Mouse (Mus musculus): Measurements from ENCODE around the gene Gm11639.

The Gm11639 gene

DNA sequence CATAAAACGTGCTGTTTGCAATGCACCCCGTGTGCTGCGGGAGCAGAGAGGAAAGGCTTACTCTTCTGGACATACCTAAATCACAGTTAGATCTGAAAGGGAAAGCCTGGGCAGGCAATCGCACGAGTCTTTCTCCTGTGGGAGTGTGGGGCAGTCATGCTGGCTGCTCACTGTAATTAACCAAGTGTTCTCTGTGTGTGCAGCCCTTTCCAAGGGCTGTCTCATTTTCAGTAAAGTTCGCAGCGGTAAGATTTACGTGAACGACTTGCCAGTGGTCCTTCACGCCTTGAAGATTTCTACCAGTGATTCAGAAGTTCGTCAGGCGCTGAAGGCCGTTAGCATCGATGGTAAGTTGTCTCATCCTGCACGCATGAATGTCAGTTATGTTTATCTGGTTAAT is 18.6 kb downstream of the Gm11639 start:
- no peak for DNase-seq (ENCODE audit: extremely low spot score, low spot score)

DNA sequence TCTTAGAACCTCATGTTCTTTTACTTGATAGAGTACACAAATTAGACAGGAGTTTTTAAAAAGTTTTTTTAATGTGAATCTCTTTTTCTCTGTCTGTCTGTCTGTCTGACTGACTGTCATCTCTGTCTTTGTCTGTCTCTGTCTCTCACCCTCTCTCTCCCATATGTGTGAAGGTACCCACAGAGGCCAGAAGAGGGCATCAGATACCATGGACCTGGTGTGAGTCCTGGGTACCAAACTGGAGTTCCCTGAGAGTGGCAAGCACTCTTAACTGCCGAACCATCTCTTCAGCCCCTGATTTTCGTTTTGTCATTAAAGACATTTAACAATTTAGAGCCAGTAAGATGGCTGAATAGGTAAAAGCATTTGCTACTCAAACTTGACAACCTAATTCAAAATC is 21.6 kb downstream of the Gm11639 start:
- no peak for DNase-seq (ENCODE audit: extremely low spot score, low spot score)

DNA sequence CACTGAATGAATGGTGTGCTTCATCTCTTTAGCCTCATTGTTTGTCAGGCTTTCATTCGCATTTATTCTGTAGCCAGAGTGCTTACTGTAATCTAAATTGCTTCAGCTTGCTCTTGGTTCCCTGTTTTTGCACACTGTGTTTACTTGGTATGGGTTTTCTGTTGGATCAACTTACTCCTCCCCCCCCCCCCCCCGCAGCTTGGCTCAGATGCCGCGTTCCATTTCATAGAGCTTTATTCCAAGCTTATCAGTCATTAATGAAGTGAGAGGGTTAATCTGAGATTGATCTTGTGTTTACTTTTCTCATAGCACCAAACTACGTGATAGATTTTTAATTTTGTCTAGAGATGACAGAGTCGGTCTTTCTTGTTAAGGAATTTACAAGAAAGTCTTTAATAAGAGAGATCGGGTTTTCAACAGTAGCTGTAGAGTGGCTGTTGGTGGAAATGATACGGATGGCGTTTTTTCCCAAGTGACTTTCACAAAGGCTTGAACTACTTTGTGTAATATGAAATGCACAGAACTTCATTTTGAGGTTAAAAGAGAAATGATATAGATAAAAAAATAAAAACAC is 59.6 kb downstream of the Gm11639 start:
- DNase-seq (ENCODE audit: extremely low spot score, low spot score) = no peak

DNA sequence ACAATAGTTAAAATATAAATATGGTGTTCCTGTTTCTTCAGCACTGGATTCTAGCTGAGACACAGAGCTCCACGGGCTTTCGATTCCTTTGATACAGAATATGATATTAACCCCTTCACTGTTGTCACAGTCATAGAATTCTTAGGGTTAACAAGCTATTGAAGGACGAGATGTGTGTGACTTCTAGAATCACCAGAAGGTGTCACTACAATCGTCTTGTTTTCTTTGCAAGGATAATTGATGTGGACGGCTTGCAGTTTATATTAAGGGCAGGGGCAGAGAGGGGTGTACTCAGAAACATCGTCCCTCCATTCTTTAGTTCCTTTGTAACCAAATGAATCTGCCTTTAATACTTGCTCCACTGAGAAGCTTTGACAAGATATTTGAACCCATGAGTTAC is 80.3 kb downstream of the Gm11639 start:
- DNase-seq (ENCODE audit: extremely low spot score, low spot score) = no peak

DNA sequence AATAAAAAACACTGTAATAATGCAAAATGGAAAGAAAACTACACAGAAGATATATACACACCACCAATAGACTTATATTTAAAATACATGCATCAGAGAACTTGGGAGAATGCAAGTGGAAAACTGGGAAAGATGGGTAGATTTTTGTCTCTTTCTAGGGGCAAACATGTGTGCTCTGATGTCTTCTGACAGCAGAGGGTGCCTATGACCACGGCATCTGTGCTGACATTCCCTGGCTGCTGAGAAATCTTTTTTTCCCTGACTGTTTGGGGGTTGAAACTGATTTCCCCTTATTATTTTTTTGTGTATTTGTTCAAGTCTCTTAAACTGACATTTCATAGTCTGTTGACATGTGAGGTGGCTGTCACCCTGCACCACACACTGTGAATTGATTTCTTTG is 81.6 kb downstream of the Gm11639 start:
- DNase-seq (ENCODE audit: extremely low spot score, low spot score) = no peak

DNA sequence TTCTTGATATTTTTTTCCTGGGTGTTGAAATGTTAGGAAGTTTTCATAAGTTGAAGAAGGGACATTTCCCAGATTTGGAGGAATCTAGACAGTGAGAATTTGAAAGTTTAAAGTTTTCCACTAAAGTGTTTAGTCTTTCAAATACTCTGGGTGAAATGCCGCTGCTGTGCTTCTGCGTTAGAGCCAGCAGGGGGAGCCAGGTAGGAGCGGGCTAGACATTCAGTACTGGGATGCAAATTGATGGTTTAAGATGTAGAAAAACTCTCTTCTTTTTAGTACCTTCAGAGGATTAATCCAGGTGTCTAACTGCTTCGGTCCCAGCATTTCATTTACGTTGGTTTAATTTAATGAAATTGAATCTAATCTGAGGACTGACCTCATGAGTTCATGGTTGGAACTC is 82.6 kb downstream of the Gm11639 start:
- peak; percentile 30 for DNase-seq (ENCODE audit: extremely low spot score, low spot score)

DNA sequence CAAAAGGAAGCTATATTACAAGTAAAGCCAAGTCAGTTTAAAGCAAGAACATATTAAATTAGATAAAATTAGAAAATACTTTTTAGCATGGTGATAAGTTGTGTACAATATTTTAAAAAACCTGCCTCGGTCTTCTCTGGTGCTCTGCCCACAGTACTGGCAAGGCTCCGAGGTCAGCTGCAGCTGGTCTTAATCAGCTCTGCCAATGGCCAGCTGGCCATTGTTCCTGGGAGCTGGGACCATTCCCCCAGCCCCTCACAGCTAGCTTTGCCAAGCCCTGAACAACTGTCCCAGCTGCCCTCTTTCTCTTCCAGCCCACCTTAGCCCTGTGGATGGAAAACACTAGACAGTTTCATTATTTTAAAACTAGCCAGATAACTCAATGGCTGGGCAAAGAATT is 93.3 kb downstream of the Gm11639 start:
- no peak for DNase-seq (ENCODE audit: extremely low spot score, low spot score)

DNA sequence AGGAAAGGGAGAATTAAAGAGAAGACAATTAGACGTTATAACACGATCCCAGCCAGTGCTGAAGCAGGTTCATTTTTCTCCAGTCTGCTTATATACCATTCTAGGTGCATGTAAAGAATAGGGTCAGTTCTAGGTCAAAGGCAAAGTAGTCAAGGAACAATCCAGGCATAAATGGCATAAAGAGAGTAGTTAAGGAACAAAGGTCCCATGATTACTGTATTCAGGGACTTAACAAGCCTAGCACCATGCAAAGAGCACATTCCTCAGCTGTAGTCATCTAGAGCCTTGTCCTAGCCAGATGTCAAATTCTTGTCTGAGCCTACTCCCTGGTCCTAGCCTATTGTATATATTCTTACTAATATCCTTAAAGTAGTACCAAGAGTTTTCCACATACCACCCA is 259.2 kb downstream of the Gm11639 start:
- no peak for DNase-seq (ENCODE audit: extremely low spot score, low spot score)

DNA sequence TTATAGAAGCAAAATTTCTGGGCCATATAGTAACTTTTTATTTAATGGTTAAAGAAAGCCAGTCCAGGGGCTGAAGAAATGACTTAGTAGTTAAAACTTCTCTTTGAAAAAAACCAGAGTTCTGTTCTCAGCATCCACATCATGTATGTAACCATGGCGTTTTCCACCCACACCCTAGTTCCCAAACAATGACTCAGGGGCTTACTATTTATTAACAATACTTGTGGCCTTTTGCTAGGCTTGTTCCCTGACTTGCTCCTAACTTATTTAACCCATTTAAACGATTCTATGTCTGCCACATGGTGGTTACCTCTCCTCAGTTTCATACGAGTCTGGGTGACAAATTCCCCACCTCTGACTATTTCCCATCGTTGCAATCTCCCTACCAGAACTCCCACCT is 266.8 kb downstream of the Gm11639 start:
- DNase-seq (ENCODE audit: extremely low spot score, low spot score) = no peak

DNA sequence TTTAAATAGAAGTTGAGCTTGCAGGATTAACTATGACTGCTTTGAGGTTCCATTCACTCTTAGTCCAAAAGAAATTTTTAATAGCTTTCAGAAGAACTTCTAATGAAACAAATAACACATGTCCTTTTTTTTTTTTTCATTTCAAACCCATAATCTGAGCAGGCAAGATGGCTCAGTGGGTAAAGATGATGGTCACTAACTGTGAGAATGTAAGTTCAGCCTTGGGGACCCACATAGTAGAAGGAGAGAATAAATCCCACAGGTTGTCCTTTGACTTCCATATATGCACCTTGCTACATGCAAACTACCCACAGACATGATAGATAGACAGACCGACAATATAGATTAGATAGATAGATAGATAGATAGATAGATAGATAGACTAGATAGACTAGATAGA is 282.4 kb downstream of the Gm11639 start:
- no peak for DNase-seq (ENCODE audit: extremely low spot score, low spot score)

DNA sequence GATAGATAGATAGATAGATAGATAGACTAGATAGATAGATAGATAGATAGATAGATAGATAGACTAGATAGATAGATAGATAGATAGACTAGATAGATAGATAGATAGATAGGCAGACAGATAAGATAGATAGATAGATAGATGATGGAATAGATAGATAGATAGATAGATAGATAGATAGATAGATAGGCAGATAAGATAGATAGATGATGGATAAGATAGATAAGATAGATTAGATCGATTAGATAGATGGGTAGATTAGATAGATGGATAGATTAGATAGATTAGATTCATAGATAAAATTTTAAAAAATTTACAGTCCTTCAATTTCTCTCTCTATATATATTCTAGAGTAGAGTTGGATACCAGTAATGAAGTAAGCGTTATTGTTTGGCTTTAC is 282.9 kb downstream of the Gm11639 start:
- no peak for DNase-seq (ENCODE audit: extremely low spot score, low spot score)

DNA sequence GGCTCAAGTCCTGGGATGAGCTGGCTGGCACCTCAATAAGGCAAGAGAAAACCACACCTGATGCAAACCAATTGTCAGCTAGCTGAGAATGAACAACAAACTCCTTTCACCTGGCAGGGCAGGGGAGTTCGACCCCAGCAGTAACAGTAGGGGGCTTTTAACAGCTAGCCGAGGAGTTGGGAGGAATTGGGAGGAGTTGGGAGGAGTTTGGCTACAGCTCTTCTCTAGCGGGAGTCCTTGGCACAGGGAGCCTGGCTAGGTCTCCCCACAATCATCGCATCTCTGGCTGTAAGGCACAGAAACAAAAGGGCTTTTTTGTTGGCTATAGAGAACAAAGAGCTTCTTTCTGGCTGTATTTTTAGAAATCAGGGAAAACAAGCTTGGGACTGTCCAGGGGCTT is 285.8 kb downstream of the Gm11639 start:
- DNase-seq (ENCODE audit: extremely low spot score, low spot score) = no peak

DNA sequence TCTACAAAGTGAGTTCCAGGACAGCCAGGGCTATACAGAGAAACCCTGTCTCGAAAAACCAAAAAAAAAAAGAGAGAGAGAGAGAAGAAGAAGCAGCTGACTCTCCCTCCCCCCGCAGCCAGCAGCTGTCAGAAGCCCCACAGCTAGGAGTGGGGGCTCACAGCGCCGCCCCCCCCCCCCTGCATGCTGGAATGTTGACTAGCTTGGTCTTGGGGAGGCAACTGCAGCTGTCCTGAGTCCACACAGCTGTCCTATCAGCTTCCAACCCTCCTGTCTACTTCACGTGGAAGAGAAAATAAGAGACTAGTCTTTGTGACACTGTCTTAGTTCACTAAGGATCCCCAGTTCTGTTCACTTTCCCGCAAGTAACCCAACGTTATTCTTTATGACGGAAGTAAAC is 287.0 kb downstream of the Gm11639 start:
- no peak for DNase-seq (ENCODE audit: extremely low spot score, low spot score)

DNA sequence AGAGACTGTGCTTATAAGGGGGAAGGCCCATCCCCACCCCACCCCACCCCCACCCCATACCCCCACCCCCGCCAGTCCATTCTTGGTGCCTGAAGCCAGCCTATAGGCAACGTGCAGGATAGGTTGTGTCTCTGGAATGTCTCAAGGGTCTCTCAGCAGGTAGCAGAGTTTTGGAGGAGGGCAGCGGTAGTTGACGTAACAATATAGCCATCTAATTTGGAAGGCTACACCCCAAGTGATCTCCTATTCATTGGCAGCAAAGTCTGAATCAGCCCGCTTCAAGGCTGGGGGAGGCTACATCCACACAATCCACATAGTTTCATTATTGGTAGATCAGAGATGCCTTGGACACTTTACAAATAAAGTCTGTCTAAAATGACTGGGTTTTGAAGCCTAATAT is 292.5 kb downstream of the Gm11639 start:
- DNase-seq (ENCODE audit: extremely low spot score, low spot score) = no peak

DNA sequence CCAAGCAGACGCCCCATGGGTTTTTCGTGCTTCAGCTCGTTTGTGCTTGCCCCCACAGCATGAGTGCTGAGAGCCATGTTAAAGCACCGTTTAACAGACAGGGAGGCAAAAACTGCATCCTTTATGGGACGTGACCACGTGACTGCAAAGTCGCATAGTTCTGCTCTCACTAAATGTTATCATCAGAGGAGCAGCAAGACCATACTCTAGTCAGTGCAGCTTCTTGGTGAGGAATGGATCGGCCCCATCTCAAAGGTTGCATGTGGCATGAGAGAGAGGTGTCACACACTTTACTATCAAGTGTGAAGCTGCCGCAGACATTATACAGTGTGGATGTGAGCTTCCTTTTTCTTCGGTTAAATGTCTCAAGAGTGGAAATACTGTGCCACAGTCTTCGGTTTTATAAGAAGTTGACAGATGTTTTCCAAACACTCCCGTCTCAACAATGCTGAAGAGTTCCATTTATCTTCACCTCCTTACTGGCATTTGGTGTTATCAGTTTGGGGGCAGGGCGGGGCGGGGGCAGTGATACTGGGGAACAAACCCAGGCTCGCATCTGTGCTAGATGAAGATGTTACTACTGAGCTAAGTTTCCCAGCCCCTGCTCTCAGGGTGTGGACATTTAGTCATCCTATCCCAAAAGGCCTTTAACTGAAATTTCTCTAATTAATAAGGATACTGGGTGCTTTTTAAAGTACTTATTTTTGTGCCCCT is 296.0 kb downstream of the Gm11639 start:
- DNase-seq (ENCODE audit: extremely low spot score, low spot score) = no peak

DNA sequence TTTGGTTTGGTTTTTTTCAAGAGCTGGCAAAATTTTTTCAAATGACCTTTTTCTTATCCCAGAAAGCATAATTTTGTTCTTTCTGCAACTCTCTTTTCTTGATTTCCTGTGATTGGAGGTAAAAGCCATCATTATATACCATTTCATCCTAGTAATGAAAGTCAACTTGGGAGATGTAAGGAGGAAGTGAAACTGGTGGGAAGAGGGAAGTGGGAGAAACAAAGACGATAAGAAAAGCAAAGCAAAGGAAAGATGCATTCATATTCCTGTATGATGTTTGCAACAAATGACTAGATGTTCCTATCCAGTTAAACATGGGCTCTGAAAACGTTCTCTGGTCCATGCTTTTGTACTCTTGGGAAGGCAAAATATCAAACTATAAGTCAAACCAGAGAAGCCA is 323.7 kb downstream of the Gm11639 start:
- DNase-seq (ENCODE audit: extremely low spot score, low spot score) = no peak

DNA sequence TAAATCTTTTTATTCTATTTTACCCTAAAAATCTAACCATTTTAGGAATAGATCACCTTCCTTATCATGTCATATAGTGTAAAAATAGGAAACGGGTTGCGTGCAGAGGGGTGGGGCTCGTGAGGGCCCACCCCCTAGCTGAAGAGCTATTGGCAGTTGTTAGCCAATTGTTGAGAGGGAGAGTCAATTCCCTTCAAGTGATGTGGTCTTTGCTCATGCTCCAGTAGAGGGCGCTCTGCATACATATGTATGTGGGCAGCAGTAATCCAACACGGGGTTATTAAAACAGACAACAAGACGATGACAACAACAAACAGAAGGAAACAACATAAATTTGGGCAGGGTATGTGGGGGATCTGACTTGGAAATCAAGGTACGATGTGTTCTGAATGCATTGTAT is 335.6 kb downstream of the Gm11639 start:
- no peak for DNase-seq (ENCODE audit: extremely low spot score, low spot score)

DNA sequence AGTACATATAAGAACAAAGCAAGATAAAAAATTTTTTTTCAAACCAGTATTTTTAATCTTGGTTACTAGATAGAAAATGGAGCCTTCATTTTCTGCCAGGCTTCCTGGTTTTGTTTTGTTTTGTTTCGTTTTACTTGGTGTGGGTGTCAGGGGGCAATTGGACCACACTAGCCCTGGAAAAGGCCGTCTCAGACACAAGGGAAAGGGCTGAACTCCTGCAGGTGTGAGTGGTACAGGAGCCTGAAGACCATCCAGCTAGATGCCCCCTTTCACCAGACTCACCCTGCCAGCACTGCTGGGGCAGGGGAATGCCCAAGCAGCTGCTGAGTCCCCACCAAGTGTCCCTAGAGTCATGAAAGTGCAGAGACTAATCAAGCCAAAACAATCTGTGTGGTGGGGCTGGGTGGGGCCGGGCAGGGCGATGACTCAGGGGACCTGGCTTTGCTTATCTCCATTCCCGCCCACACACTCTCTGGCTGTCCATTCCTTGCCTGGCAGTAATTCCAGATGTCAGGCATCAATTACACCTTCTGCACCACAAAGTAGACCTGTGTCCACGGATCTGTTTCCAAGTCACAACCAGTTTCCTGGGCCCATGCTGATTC is 343.3 kb downstream of the Gm11639 start:
- no peak for DNase-seq (ENCODE audit: extremely low spot score, low spot score)

DNA sequence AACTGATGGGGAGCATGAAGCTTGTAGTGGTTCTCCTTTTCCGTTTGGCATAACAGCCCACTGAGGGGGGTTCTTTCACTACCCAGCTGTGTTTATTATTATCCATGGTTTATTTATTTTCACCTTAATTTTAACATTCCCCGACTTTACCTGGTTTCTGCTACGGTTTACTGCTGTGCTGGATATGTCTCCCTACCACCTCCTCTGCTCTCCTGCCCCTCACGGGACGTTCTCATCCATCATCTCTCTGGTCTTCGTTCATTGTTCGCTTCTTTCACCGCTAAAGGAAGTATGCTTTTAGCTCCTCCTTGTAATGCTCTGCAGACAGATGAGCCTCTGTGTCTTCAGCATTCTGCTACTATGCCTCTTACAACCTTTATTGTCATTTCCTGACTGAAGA is 344.0 kb downstream of the Gm11639 start:
- no peak for DNase-seq (ENCODE audit: extremely low spot score, low spot score)

DNA sequence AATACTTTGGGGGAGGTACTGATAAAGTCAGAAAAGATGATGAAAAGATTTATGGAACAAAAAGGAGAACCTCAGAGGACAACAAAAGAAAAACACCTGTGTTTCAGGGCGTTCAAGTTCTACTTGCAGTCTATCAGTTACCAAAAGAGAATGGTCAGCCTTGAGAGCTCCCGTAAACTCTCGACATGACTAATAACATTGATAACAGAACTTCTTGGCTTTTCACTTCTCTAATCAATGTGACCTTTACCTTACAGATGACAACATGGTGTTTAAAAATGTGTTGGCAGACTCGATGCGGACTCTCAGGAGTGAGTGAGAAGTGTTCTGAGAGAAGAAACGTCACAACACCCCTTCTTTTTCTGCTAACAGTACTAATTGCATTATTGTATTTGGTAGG is 344.7 kb downstream of the Gm11639 start:
- no peak for DNase-seq (ENCODE audit: extremely low spot score, low spot score)

DNA sequence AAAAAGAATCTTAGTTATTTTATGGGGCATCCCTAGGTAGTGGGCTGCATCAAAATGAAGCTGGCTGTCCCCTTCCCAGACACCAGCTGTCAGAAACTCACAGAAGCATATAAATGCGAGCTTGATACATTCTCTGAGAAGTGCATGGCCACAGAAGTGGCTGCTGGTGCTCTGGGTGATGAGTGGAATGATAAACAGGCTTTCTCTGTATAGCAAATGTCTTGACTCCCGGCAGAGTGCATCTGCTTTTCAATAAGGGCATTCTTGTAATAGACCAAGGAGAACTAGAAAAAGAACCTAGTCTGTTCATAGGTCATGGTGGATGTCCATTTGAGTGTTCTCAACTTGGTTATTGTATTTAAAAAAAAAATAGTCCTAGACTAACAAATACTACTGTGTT is 345.6 kb downstream of the Gm11639 start:
- no peak for DNase-seq (ENCODE audit: extremely low spot score, low spot score)

DNA sequence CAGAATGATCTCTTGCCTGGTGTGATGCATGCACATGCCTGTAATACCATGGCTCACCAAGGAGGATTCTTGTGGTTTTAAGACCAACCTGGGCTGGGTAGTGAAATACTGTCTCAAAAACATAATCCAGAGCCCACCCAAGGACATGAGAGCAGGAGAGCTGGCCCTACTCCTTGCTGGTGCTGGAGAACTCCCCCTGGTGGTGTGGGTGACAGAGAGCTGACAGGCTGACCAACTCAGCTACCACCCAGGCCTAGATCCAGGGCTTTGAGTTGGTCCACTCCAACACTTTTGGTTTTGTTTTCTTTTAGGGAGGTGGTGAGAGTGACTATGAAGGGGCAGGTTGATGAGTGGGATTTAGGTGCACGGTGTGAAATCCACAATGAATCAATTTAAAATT is 349.6 kb downstream of the Gm11639 start:
- DNase-seq (ENCODE audit: extremely low spot score, low spot score) = no peak

DNA sequence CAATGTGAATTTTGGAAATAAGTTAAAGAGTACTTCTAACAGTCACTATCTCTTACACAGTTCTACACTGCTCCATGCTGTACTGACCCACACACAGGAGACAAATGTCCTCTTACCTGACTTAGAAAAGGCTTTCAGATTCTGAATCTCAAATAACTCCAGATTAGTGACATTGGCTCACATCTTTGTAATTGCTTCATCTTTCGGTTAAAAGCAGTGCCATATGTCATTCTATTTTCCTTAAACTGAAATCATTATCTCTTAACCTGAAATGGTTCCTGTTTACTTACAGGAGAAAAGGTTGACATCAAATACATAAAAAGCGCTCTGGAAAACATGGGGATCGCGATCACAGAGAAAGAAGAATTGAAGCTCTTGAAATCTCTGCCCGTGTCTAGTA is 377.8 kb downstream of the Gm11639 start, which contains the start of gene Efcab3:
Gene Efcab3, plus strand, starts transcription at position 301 of the 400 bp plus-strand sequence.
- no peak for DNase-seq (ENCODE audit: extremely low spot score, low spot score)

Measured in neural tube, embryonic 10.5 days (tissue).